Mouse (Mus musculus) leukemia stem cell, adult 10-12 weeks (primary cell): ENCODE measurements around the gene Gm8104. TPM values are rescaled to one million over a fixed set of nuclear protein-coding genes. Genes with fewer than 3 reads are reported as not detected.

Source experiments
- polyA plus RNA-seq: library from polyadenylated mRNA; stranded (reverse); fragments of >175 nt; gene quantifications from 2 replicates; pipeline ENCODE4 v1.2.3, GENCODE M21; 2012; ENCODE audit warnings: low replicate concordance

Gm8104 gene
- polyA plus RNA-seq: not detected in 2 replicates

GRCm38 (mm10) chr14:43100301-43100700 is at the start of gene Gm8104:
Gene Gm8104 (plus strand): TSS chr14:43100601.

GRCm38 (mm10) chr14:43076543-43076942 is 23.9 kb upstream of the Gm8104 start, which contains the start of gene Gm8094:
Gene Gm8094 (minus strand): TSS chr14:43076643.

Other genes with a start within 250 kb of the Gm8104 start
- gene Gm21977, start 247.1 kb upstream of the Gm8104 start, polyA plus RNA-seq: not detected in 2 replicates
- not detected in 2 replicates for gene Gm8082, start 107.0 kb upstream of the Gm8104 start, polyA plus RNA-seq
- gene Gm10376, start 85.0 kb upstream of the Gm8104 start, polyA plus RNA-seq: not detected in 2 replicates
- gene Gm8094, start 24.0 kb upstream of the Gm8104 start, polyA plus RNA-seq: not detected in 2 replicates
- not detected in 2 replicates for gene Gm7233, start 79.3 kb downstream of the Gm8104 start, polyA plus RNA-seq
- gene Gm8122, start 134.7 kb downstream of the Gm8104 start, polyA plus RNA-seq: not detected in 2 replicates
- gene Gm8126, start 158.0 kb downstream of the Gm8104 start, polyA plus RNA-seq: not detected in 2 replicates
- not detected in 2 replicates for gene Gm9732, start 174.4 kb downstream of the Gm8104 start, polyA plus RNA-seq
- gene Gm8127, start 193.2 kb downstream of the Gm8104 start, polyA plus RNA-seq: not detected in 2 replicates
- gene 1700001F09Rik, start 247.2 kb downstream of the Gm8104 start, polyA plus RNA-seq: not detected in 2 replicates